Mouse (Mus musculus) liver, embryonic 14.5 days (tissue): ENCODE data around the gene Gper1.
A peak's percentile ranks its signal among the peaks of the same experiment; 100 is the strongest.

ENCODE experiments used
- CTCF ChIP-seq: IDR thresholded peaks from 2 replicates; pipeline ENCODE4 v1.5.1; 2016; ENCODE audit warnings: antibody characterized with exemption, low read depth, control low read depth
- EP300 ChIP-seq: IDR thresholded peaks from 2 replicates; pipeline ENCODE4 v1.6.1; 2016; ENCODE audit warnings: antibody characterized with exemption, low read depth

GRCm38 (mm10) chr5:139407121-139407885, 15.6 kb upstream of the Gper1 start:
- TF ChIP-seq CTCF (peak; percentile 19), EP300 (no peak)
